Mouse (Mus musculus): ENCODE measurements around the gene Frrs1. TPM values are rescaled to one million over a fixed set of nuclear protein-coding genes. Genes with fewer than 3 reads are reported as not detected.

Gene Frrs1
- polyA plus RNA-seq, 1 experiment = 77.9 TPM

- peaks cover 12% of the 10 kb centered on the region for H3K4me1 ChIP-seq (ENCODE audit: control insufficient read depth, insufficient read depth, low read length)
- no peak overlapping the region for H3K27ac ChIP-seq (ENCODE audit: insufficient read depth, low read depth, low read length)
- TF ChIP-seq CTCF (IDR thresholded peaks at IDR 0.05; ENCODE audit: low read depth, low read length) (no peak), POLR2A (IDR thresholded peaks at IDR 0.05; ENCODE audit: borderline replicate concordance, low read depth, low read length) (no peak)
- no peak overlapping the region for H3K4me3 ChIP-seq (ENCODE audit: insufficient read depth, low read length)
Observed at GRCm38 (mm10) chr3:116892872-116893271, 33.6 kb downstream of the Frrs1 start.

GRCm38 (mm10) chr3:116904158-116904557, 44.9 kb downstream of the Frrs1 start:
- Histone ChIP-seq H3K27ac (ENCODE audit: insufficient read depth, low read depth, low read length) (no peak overlapping the region), H3K4me3 (ENCODE audit: insufficient read depth, low read length) (no peak overlapping the region), H3K4me1 (ENCODE audit: control insufficient read depth, insufficient read depth, low read length) (no peaks in the 10 kb centered on the region)
- TF ChIP-seq CTCF (IDR thresholded peaks at IDR 0.05; ENCODE audit: low read depth, low read length) = no peak
- TF ChIP-seq POLR2A (IDR thresholded peaks at IDR 0.05; ENCODE audit: borderline replicate concordance, low read depth, low read length) = no peak

GRCm38 (mm10) chr3:116905898-116906297, 46.6 kb downstream of the Frrs1 start:
- Histone ChIP-seq H3K27ac (ENCODE audit: insufficient read depth, low read depth, low read length) (no peak overlapping the region), H3K4me3 (ENCODE audit: insufficient read depth, low read length) (no peak overlapping the region), H3K4me1 (ENCODE audit: control insufficient read depth, insufficient read depth, low read length) (no peaks in the 10 kb centered on the region)
- TF ChIP-seq POLR2A (IDR thresholded peaks at IDR 0.05; ENCODE audit: borderline replicate concordance, low read depth, low read length) = no peak
- no peak for TF ChIP-seq CTCF (IDR thresholded peaks at IDR 0.05; ENCODE audit: low read depth, low read length)

- TF ChIP-seq POLR2A (IDR thresholded peaks at IDR 0.05; ENCODE audit: borderline replicate concordance, low read depth, low read length) (no peak), CTCF (IDR thresholded peaks at IDR 0.05; ENCODE audit: low read depth, low read length) (no peak)
- Histone ChIP-seq H3K4me1 (ENCODE audit: control insufficient read depth, insufficient read depth, low read length) (no peaks in the 10 kb centered on the region), H3K4me3 (ENCODE audit: insufficient read depth, low read length) (no peak overlapping the region), H3K27ac (ENCODE audit: insufficient read depth, low read depth, low read length) (no peak overlapping the region)
Observed at GRCm38 (mm10) chr3:116906596-116906995, 47.3 kb downstream of the Frrs1 start.

DNA sequence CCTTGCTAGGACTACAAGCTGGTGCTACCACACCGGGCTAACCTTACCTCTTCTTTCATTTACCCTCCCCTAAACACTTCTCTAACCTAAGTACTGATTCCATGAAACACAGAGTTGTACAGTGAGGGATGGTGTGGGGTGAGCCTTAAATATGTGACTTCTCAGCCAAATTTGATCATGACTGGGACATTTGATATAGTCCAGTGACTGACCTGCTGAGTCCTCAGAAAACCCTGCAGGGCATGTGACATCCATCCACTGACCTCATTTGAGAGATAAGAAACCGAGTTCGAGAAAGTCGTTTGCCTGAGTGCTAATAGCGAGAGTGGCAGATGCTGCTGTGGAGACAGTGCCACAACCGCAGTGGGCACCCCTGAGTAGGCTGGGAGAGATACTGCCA, 55.1 kb downstream of the Frrs1 start:
- H3K4me3 ChIP-seq (ENCODE audit: insufficient read depth, low read length) = no peak overlapping the region
- H3K4me1 ChIP-seq (ENCODE audit: control insufficient read depth, insufficient read depth, low read length) = no peaks in the 10 kb centered on the region
- no peak overlapping the region for H3K27ac ChIP-seq (ENCODE audit: insufficient read depth, low read depth, low read length)
- TF ChIP-seq POLR2A (IDR thresholded peaks at IDR 0.05; ENCODE audit: borderline replicate concordance, low read depth, low read length) (no peak), CTCF (IDR thresholded peaks at IDR 0.05; ENCODE audit: low read depth, low read length) (no peak)

DNA sequence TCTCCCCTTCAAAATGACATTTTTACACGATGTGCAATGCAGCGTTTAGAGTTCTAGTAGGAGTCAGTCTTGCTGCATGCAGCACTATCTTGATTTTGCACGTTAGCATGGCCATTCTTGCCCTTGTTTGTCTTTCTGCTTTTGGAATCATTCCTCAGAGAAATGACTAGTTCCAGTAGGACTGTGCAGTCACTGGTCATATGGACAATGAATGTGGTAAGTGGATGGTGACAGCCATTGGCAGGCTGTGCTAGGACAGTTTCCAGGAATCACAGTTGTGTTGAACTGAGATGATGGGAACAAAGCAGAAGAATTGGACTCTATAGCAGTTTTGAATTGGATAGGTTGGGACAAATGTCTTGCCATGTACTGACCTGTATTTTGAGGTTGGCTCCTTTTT, 55.7 kb downstream of the Frrs1 start:
- H3K27ac ChIP-seq (ENCODE audit: insufficient read depth, low read depth, low read length) = no peak overlapping the region
- H3K4me1 ChIP-seq (ENCODE audit: control insufficient read depth, insufficient read depth, low read length) = no peaks in the 10 kb centered on the region
- no peak overlapping the region for H3K4me3 ChIP-seq (ENCODE audit: insufficient read depth, low read length)
- TF ChIP-seq POLR2A (IDR thresholded peaks at IDR 0.05; ENCODE audit: borderline replicate concordance, low read depth, low read length) (no peak), CTCF (IDR thresholded peaks at IDR 0.05; ENCODE audit: low read depth, low read length) (no peak)

GRCm38 (mm10) chr3:116917016-116917415, 57.8 kb downstream of the Frrs1 start:
- Histone ChIP-seq H3K4me3 (ENCODE audit: insufficient read depth, low read length) (no peak overlapping the region), H3K27ac (ENCODE audit: insufficient read depth, low read depth, low read length) (no peak overlapping the region), H3K4me1 (ENCODE audit: control insufficient read depth, insufficient read depth, low read length) (no peaks in the 10 kb centered on the region)
- TF ChIP-seq POLR2A (IDR thresholded peaks at IDR 0.05; ENCODE audit: borderline replicate concordance, low read depth, low read length) = no peak
- no peak for TF ChIP-seq CTCF (IDR thresholded peaks at IDR 0.05; ENCODE audit: low read depth, low read length)

GRCm38 (mm10) chr3:116921535-116921934, 62.3 kb downstream of the Frrs1 start:
- no peak overlapping the region for H3K27ac ChIP-seq (ENCODE audit: insufficient read depth, low read depth, low read length)
- H3K4me3 ChIP-seq (ENCODE audit: insufficient read depth, low read length) = no peak overlapping the region
- no peak for TF ChIP-seq POLR2A (IDR thresholded peaks at IDR 0.05; ENCODE audit: borderline replicate concordance, low read depth, low read length)
- TF ChIP-seq CTCF (IDR thresholded peaks at IDR 0.05; ENCODE audit: low read depth, low read length) = no peak
- no peaks in the 10 kb centered on the region for H3K4me1 ChIP-seq (ENCODE audit: control insufficient read depth, insufficient read depth, low read length)

GRCm38 (mm10) chr3:116923042-116923441, 63.8 kb downstream of the Frrs1 start:
- H3K4me3 ChIP-seq (ENCODE audit: insufficient read depth, low read length) = no peak overlapping the region
- no peak overlapping the region for H3K27ac ChIP-seq (ENCODE audit: insufficient read depth, low read depth, low read length)
- no peak for TF ChIP-seq POLR2A (IDR thresholded peaks at IDR 0.05; ENCODE audit: borderline replicate concordance, low read depth, low read length)
- no peak for TF ChIP-seq CTCF (IDR thresholded peaks at IDR 0.05; ENCODE audit: low read depth, low read length)
- H3K4me1 ChIP-seq (ENCODE audit: control insufficient read depth, insufficient read depth, low read length) = no peaks in the 10 kb centered on the region

DNA sequence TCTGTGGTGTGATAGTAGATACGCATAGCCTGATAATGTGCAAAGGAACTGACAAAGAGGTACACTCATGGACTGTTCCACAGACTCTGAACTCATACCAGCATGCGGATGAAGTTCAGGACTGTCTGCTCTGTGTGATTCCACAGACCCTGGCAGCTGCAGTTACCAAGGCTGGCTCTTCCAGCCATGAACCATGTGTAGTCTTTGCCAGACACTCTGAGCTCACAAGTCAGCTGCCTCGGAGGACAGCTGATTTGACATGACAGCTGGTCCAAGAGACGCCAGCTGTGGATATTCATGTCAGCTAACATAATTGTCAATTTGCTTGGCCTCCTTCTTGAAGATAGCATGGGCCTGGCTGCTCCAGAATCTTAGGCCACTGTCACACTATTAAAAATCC, 69.7 kb downstream of the Frrs1 start:
- no peak for TF ChIP-seq CTCF (IDR thresholded peaks at IDR 0.05; ENCODE audit: low read depth, low read length)
- no peak for TF ChIP-seq POLR2A (IDR thresholded peaks at IDR 0.05; ENCODE audit: borderline replicate concordance, low read depth, low read length)
- H3K4me1 ChIP-seq (ENCODE audit: control insufficient read depth, insufficient read depth, low read length) = no peaks in the 10 kb centered on the region
- no peak overlapping the region for H3K27ac ChIP-seq (ENCODE audit: insufficient read depth, low read depth, low read length)
- H3K4me3 ChIP-seq (ENCODE audit: insufficient read depth, low read length) = no peak overlapping the region

- TF ChIP-seq POLR2A (IDR thresholded peaks at IDR 0.05; ENCODE audit: borderline replicate concordance, low read depth, low read length) (no peak), CTCF (IDR thresholded peaks at IDR 0.05; ENCODE audit: low read depth, low read length) (no peak)
- no peak overlapping the region for H3K4me3 ChIP-seq (ENCODE audit: insufficient read depth, low read length)
- no peaks in the 10 kb centered on the region for H3K4me1 ChIP-seq (ENCODE audit: control insufficient read depth, insufficient read depth, low read length)
- H3K27ac ChIP-seq (ENCODE audit: insufficient read depth, low read depth, low read length) = no peak overlapping the region
Observed at GRCm38 (mm10) chr3:116933158-116933557, 73.9 kb downstream of the Frrs1 start.
